Mouse (Mus musculus): ENCODE data around the gene Mgarp.
"Not testable (repeated sequence)": the region's sequence is repeated elsewhere in the genome, so short reads cannot be mapped to it uniquely, and the experiment has no call there.

Gene Mgarp

GRCm38 (mm10) chr3:51366926-51367325, 29.6 kb downstream of the Mgarp start:
- no peak for DNase-seq (ENCODE audit: low spot score)

GRCm38 (mm10) chr3:51365517-51365882, 31.0 kb downstream of the Mgarp start:
- no peak for DNase-seq (ENCODE audit: low spot score)

- peak; percentile 64 for DNase-seq (ENCODE audit: low spot score)
These were observed 31.6 kb downstream of the Mgarp start for GRCm38 (mm10) chr3:51364703-51365516.

GRCm38 (mm10) chr3:51361066-51361465, 35.5 kb downstream of the Mgarp start:
- DNase-seq (ENCODE audit: low spot score) = no peak

GRCm38 (mm10) chr3:51359558-51360307, 36.8 kb downstream of the Mgarp start:
- no peak for DNase-seq (ENCODE audit: low spot score)

- DNase-seq (ENCODE audit: low spot score) = peak; percentile 36
These were observed 37.6 kb downstream of the Mgarp start for GRCm38 (mm10) chr3:51358660-51359557.

- DNase-seq (ENCODE audit: low spot score) = no peak
These were observed 38.4 kb downstream of the Mgarp start for GRCm38 (mm10) chr3:51358181-51358580.

- DNase-seq (ENCODE audit: low spot score) = no peak
These were observed 38.9 kb downstream of the Mgarp start for GRCm38 (mm10) chr3:51357624-51358023.

GRCm38 (mm10) chr3:51357078-51357477, 39.5 kb downstream of the Mgarp start:
- DNase-seq (ENCODE audit: low spot score) = no peak

- not testable (repeated sequence) for DNase-seq (ENCODE audit: low spot score)
These were observed 41.6 kb downstream of the Mgarp start for GRCm38 (mm10) chr3:51354956-51355355.

- DNase-seq (ENCODE audit: low spot score) = no peak
These were observed 42.5 kb downstream of the Mgarp start for GRCm38 (mm10) chr3:51354034-51354427.

GRCm38 (mm10) chr3:51353325-51354033, 43.1 kb downstream of the Mgarp start:
- DNase-seq (ENCODE audit: low spot score) = no peak

- DNase-seq (ENCODE audit: low spot score) = no peak
These were observed 45.7 kb downstream of the Mgarp start for GRCm38 (mm10) chr3:51350806-51351205.

GRCm38 (mm10) chr3:51348646-51349238, 47.8 kb downstream of the Mgarp start:
- peak; percentile 70 for DNase-seq (ENCODE audit: low spot score)

- DNase-seq (ENCODE audit: low spot score) = not testable (repeated sequence)
These were observed 51.5 kb downstream of the Mgarp start for GRCm38 (mm10) chr3:51345017-51345416.

- not testable (repeated sequence) for DNase-seq (ENCODE audit: low spot score)
These were observed 52.4 kb downstream of the Mgarp start for GRCm38 (mm10) chr3:51344182-51344581.

GRCm38 (mm10) chr3:51343260-51343659, 53.3 kb downstream of the Mgarp start:
- DNase-seq (ENCODE audit: low spot score) = no peak

GRCm38 (mm10) chr3:51342152-51342551, 54.4 kb downstream of the Mgarp start:
- DNase-seq (ENCODE audit: low spot score) = no peak

- DNase-seq (ENCODE audit: low spot score) = peak; percentile 81
These were observed 55.1 kb downstream of the Mgarp start for GRCm38 (mm10) chr3:51341268-51342081.

GRCm38 (mm10) chr3:51340552-51341267, 55.8 kb downstream of the Mgarp start, which contains the start of gene Elf2:
Elf2 (minus strand) TSS chr3:51340663.
- peak; percentile 80 for DNase-seq (ENCODE audit: low spot score)
